Mouse (Mus musculus) embryonic facial prominence, embryonic 15.5 days (tissue): Measurements from ENCODE around the gene Zkscan16. TPM values are rescaled to one million over a fixed set of nuclear protein-coding genes. Genes with fewer than 3 reads are reported as not detected.
A peak's percentile ranks its signal among the peaks of the same experiment; 100 is the strongest.

Experiments used
- ATAC-seq: fragments of 200-750 bp; cut with Nextera tagmentation; 2 replicates; pipeline ENCODE4 v1.8.0; 2017; ENCODE audit warnings: low read depth, moderate TSS enrichment; ENCODE audit not compliant: insufficient number of reproducible peaks, low FRiP score, low TSS enrichment
- H3K27ac ChIP-seq: fragments of 300-500 bp; sonication (generic); replicated peaks from 2 replicates; pipeline ENCODE4 v1.5.1; 2015; ENCODE audit warnings: mild to moderate bottlenecking, inconsistent platforms
- H3K27me3 ChIP-seq: fragments of 300-500 bp; sonication (generic); 2 replicates; pipeline ENCODE4 v1.6.1; 2015; ENCODE audit warnings: inconsistent platforms
- H3K36me3 ChIP-seq: fragments of 300-500 bp; sonication (generic); 2 replicates; pipeline ENCODE4 v1.6.1; 2015; ENCODE audit warnings: mild to moderate bottlenecking, inconsistent platforms
- H3K4me1 ChIP-seq: fragments of 300-500 bp; sonication (generic); 2 replicates; pipeline ENCODE4 v1.6.1; 2015; ENCODE audit warnings: inconsistent platforms
- H3K4me2 ChIP-seq: fragments of 300-500 bp; sonication (generic); replicated peaks from 2 replicates; pipeline ENCODE4 v1.6.1; 2015; ENCODE audit warnings: mild to moderate bottlenecking, inconsistent platforms
- H3K4me3 ChIP-seq: fragments of 300-500 bp; sonication (generic); replicated peaks from 2 replicates; pipeline ENCODE4 v1.5.1; 2015; ENCODE audit warnings: mild to moderate bottlenecking, inconsistent platforms
- H3K9ac ChIP-seq: fragments of 300-500 bp; sonication (generic); 2 replicates; pipeline ENCODE4 v1.6.1; 2015; ENCODE audit warnings: inconsistent platforms
- H3K9me3 ChIP-seq: fragments of 300-500 bp; sonication (generic); replicated peaks from 2 replicates; pipeline ENCODE4 v1.6.1; 2016; ENCODE audit warnings: inconsistent platforms
- WGBS: fragments of 180-500 bp; shearing (Covaris S2); methylation state at CpG from one replicate; pipeline ENCODE4 v1.1.7; 2015; 5-methylcytosine and 5-hydroxymethylcytosine counted together
- polyA plus RNA-seq: library from polyadenylated mRNA; unstranded; fragments of >200 nt; fragmentation: Nextera tagmentation; extraction: Ambion mirVana; gene quantifications from 2 replicates; pipeline ENCODE4 v1.2.1, GENCODE M21; 2015

Gene Zkscan16
- 0.74 and 0.80 TPM in 2 replicates for polyA plus RNA-seq

DNA sequence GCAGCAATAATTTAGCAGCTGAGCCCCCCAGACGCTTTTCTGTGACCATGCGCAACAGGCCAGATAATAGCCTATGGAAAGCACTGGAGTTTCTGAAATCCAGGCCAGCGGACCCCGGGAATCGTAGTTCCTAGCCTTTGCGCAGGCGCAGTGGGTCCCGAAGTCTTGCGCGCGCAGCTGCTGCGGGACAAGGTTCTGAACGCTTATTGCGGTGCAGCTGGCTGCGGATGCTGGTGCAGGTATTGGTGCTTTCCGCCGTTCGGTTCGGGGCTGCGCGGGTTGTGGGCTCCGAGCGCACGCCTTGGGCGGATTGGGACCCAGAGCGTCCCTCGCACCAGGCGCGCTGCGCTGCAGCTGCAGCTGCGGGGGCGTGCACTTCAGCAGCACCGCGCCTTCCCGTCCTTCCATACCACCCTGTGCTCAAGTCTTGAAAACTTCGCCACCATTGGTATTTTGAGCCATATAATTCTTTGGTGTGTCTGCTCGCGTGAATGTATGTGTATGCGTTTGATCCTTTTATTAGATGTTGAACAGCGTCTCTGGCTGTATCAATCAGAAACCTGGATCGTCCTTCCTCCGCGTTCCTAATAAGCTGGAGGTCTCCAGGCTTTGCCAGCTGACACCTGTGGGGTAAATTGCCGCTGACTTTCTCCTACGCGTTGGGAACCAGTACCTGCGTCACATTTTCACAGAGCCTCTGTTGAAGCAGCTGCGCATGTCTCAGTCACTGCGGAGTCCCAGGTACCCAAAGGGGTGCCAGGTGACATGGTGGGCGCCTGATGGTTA, at the start of gene Zkscan16:
Zkscan16 (plus strand) TSS at position 209 of the 786 bp plus-strand sequence.
- under 1% methylated on average over 50 of the region's 50 CpGs for WGBS
- H3K4me1 ChIP-seq = peaks cover 15% of the 10 kb centered on the region; the same call in 1 of the 2 replicates
- H3K9me3 ChIP-seq = no peaks in the 10 kb centered on the region
- ATAC-seq = peak; percentile 83
- H3K27me3 ChIP-seq = no peaks in the 10 kb centered on the region
- peak within 1 kb of the TSS; percentile 79 for H3K4me2 ChIP-seq
- no peak within 1 kb of the TSS for H3K27ac ChIP-seq
- H3K36me3 ChIP-seq = no peaks in the 10 kb centered on the region
- peak within 1 kb of the TSS; percentile 86 for H3K4me3 ChIP-seq
- H3K9ac ChIP-seq = peak within 1 kb of the TSS; percentile 51

DNA sequence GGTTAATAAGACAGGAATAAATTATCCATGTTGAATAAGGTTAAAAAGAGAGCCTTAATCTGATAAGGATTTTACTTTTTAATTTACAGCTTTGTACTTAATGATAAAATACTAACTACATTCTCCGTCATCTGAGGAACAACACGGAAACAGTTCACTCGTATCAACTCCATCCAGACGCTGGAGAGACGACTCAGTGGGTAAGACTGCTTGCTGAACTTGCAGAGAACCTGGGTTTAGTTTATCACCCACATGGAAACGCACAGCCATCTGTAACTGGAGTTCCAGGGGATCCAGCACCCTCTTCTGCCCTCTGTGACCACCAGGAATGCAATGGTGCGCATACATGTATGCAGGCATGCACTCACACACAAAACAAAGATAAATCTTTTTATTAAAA, 49.0 kb upstream of the Zkscan16 start:
- Histone ChIP-seq H3K27ac (no peak overlapping the region), H3K4me3 (no peak overlapping the region), H3K27me3 (no peaks in the 10 kb centered on the region), H3K9me3 (no peaks in the 10 kb centered on the region), H3K4me1 (no peaks in the 10 kb centered on the region), H3K36me3 (no peaks in the 10 kb centered on the region), H3K9ac (no peak overlapping the region), H3K4me2 (no peak overlapping the region)
- ATAC-seq = no peak
- WGBS = 76% methylated on average over 7 of the region's 7 CpGs

DNA sequence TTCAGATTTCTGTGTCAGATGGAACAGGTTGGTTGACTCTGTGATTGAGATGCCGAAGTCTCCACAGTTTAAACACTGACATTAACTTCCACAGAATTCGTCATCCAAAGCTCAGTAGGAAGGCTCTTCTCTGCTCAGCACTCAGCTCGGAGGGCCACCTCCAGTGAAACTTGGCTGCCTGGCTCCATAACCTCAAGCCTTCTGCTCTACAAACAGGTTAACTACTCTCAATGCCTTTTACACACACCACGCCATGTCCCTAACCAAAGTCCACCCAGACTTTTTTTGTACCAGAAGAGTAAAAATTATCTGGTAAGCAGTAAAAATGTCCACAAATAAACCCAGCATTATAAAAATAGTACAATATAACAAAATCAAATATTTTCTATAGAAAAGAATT, 46.0 kb upstream of the Zkscan16 start:
- H3K27me3 ChIP-seq = no peaks in the 10 kb centered on the region
- 80% methylated on average over 4 of the region's 4 CpGs for WGBS
- H3K4me3 ChIP-seq = no peak overlapping the region
- ATAC-seq = no peak
- H3K27ac ChIP-seq = no peak overlapping the region
- no peak overlapping the region for H3K4me2 ChIP-seq
- no peak overlapping the region for H3K9ac ChIP-seq
- H3K9me3 ChIP-seq = no peaks in the 10 kb centered on the region
- no peaks in the 10 kb centered on the region for H3K4me1 ChIP-seq
- no peaks in the 10 kb centered on the region for H3K36me3 ChIP-seq

- no peak overlapping the region for H3K27ac ChIP-seq
- no peaks in the 10 kb centered on the region for H3K27me3 ChIP-seq
- no peaks in the 10 kb centered on the region for H3K36me3 ChIP-seq
- no peaks in the 10 kb centered on the region for H3K4me1 ChIP-seq
- H3K9ac ChIP-seq = no peak overlapping the region
- H3K4me3 ChIP-seq = no peak overlapping the region
- no peaks in the 10 kb centered on the region for H3K9me3 ChIP-seq
- ATAC-seq = no peak
- H3K4me2 ChIP-seq = no peak overlapping the region
Observed at GRCm38 (mm10) chr4:58898318-58898717, 45.1 kb upstream of the Zkscan16 start.

DNA sequence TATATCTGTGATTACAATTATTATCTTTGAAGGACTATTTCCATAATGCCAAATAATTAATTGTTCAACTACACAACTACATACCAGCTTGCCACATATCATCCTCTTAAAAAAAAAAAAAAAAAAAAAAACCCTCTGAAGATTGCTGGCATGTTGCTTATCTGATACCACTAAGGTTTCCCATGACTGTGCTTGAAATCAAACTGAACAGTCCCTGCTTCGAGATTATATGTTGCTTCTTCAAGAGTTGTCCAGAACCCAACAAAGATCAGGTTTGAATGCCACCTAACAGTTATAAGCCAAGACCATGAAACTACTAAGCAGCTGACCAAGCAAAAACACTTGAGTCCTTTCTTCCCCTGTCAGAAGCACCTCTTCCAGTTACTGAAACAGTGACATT, 36.0 kb upstream of the Zkscan16 start:
- peaks cover 9% of the 10 kb centered on the region for H3K4me1 ChIP-seq
- no peak overlapping the region for H3K4me3 ChIP-seq
- 94% methylated on average over 1 of the region's 1 CpGs for WGBS
- no peaks in the 10 kb centered on the region for H3K27me3 ChIP-seq
- no peaks in the 10 kb centered on the region for H3K36me3 ChIP-seq
- no peak overlapping the region for H3K9ac ChIP-seq
- ATAC-seq = no peak
- H3K4me2 ChIP-seq = no peak overlapping the region
- no peak overlapping the region for H3K27ac ChIP-seq
- H3K9me3 ChIP-seq = no peaks in the 10 kb centered on the region

GRCm38 (mm10) chr4:58910175-58911068, 33.0 kb upstream of the Zkscan16 start:
- Histone ChIP-seq H3K27ac (no peak overlapping the region; the same call in 1 of the 2 replicates), H3K4me2 (peak overlapping the region; percentile 64), H3K4me1 (peaks cover 14% of the 10 kb centered on the region), H3K9me3 (no peaks in the 10 kb centered on the region), H3K4me3 (peak overlapping the region; percentile 85), H3K9ac (peak overlapping the region; percentile 98; the same call in 1 of the 2 replicates), H3K27me3 (no peaks in the 10 kb centered on the region), H3K36me3 (no peaks in the 10 kb centered on the region)
- ATAC-seq = no peak
- 30% methylated on average over 16 of the region's 16 CpGs for WGBS

GRCm38 (mm10) chr4:58911069-58911830, 32.2 kb upstream of the Zkscan16 start:
- peak; percentile 52 for ATAC-seq
- H3K4me1 ChIP-seq = peaks cover 14% of the 10 kb centered on the region
- H3K36me3 ChIP-seq = no peaks in the 10 kb centered on the region

GRCm38 (mm10) chr4:58911831-58912628, 31.4 kb upstream of the Zkscan16 start:
- Histone ChIP-seq H3K4me1 (peaks cover 14% of the 10 kb centered on the region), H3K27ac (peak overlapping the region; percentile 96), H3K27me3 (no peaks in the 10 kb centered on the region), H3K9me3 (no peaks in the 10 kb centered on the region), H3K36me3 (no peaks in the 10 kb centered on the region), H3K4me3 (peak overlapping the region; percentile 85), H3K9ac (peak overlapping the region; percentile 98), H3K4me2 (peak overlapping the region; percentile 64)
- peak; percentile 75 for ATAC-seq
- WGBS = under 1% methylated on average over 89 of the region's 126 CpGs

More at GRCm38 (mm10) chr4:58911069-58911830, 32.2 kb upstream of the Zkscan16 start:
- H3K9ac ChIP-seq = peak overlapping the region; percentile 98
- under 1% methylated on average over 56 of the region's 56 CpGs for WGBS
- H3K4me2 ChIP-seq = peak overlapping the region; percentile 64
- peak overlapping the region; percentile 96 for H3K27ac ChIP-seq
- peak overlapping the region; percentile 85 for H3K4me3 ChIP-seq
- H3K27me3 ChIP-seq = no peaks in the 10 kb centered on the region
- no peaks in the 10 kb centered on the region for H3K9me3 ChIP-seq

- Histone ChIP-seq H3K4me3 (peak within 1 kb of the TSS; percentile 85), H3K4me1 (peaks cover 14% of the 10 kb centered on the region), H3K27me3 (no peaks in the 10 kb centered on the region), H3K9ac (peak within 1 kb of the TSS; percentile 98), H3K36me3 (no peaks in the 10 kb centered on the region), H3K9me3 (no peaks in the 10 kb centered on the region), H3K27ac (peak within 1 kb of the TSS; percentile 96), H3K4me2 (peak within 1 kb of the TSS; percentile 64)
- WGBS = 2% methylated on average over 37 of the region's 43 CpGs
- ATAC-seq = peak; percentile 77; the same call in 1 of the 2 replicates
Observed at GRCm38 (mm10) chr4:58912629-58913335, 30.6 kb upstream of the Zkscan16 start, which contains the start of gene Ecpas. TSS of gene Ecpas (minus strand) at chr4:58912749.
